Mouse (Mus musculus) embryonic fibroblast, embryonic 13.5 days (primary cell): ENCODE measurements around the gene Adamts12.

Experiments
- CTCF ChIP-seq: IDR thresholded peaks from 2 replicates; pipeline ENCODE4 v1.5.1; 2011; ENCODE audit warnings: mild to moderate bottlenecking, control low read depth, low read length, moderate library complexity, borderline replicate concordance; ENCODE audit not compliant: insufficient read depth
- POLR2A ChIP-seq: IDR thresholded peaks from 2 replicates; pipeline ENCODE4 v1.6.1; 2011; ENCODE audit warnings: low read depth, mild to moderate bottlenecking, control low read depth, low read length, moderate library complexity

DNA sequence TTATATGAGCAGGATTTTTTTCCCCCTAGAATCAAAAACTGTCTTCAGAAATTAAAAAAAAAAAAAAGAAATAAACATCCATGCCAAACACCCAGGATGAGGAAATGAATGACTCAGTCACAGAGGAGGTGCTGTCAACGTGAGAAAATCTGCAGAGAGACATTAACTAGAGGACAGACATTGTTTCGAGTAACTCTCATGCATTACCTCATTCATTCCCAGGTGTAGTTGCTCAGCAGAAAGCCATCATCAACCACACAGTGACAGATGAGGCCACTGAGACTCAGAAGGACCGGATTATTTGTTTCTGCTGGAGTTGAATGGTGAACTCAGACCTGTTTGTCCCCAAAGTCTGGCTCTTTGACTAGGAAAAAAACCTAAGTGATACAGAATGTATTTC, 81.0 kb downstream of the Adamts12 start:
- TF ChIP-seq POLR2A (no peak), CTCF (no peak)
